Mouse (Mus musculus) ovary, postnatal 10 days (tissue): ENCODE measurements around the gene Alox5ap.

ENCODE experiments used
- DNase-seq: peaks from one replicate; pipeline ENCODE4 v3.0.0; 2022; ENCODE audit warnings: low spot score

The Alox5ap gene

DNA sequence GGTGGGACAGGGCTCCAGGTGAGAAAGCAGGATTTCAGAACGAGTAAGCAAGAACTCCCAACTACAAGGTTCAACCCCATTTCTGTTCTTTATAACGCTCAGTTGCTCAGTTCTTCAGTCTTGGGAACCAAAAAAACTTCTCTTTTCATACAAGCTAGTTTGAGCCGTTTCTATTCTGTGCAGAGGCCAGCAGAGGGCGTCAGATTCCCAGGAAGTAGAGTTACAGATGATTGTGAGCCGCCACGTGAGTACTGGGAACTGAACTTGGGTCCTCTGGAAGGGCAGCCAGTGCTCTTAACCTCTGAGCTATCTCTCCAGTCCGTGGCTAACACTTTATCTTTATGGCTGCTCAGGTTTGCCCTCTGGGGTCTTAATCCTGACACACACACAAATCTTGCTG, 3.1 kb upstream of the Alox5ap start:
- no peak for DNase-seq

DNA sequence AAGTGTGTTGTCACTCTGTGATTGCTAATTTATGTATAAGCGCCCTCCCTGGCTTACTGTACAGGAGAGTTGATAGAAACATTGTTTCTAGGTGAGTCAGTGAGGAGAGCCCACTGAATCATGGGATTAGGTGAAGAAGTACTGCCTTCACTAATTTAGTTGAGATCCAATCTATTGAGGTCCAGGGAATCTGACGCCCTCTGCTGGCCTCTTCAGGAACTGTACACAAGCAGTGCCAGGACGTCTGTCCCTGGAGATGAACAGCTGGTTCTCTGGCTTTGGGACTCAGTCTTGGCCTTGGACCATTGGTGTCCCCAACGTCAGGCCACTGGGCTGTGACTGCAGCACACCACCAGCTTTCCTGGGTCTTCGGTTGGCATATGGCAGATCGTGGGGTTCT, 2.7 kb upstream of the Alox5ap start:
- DNase-seq: no peak

DNA sequence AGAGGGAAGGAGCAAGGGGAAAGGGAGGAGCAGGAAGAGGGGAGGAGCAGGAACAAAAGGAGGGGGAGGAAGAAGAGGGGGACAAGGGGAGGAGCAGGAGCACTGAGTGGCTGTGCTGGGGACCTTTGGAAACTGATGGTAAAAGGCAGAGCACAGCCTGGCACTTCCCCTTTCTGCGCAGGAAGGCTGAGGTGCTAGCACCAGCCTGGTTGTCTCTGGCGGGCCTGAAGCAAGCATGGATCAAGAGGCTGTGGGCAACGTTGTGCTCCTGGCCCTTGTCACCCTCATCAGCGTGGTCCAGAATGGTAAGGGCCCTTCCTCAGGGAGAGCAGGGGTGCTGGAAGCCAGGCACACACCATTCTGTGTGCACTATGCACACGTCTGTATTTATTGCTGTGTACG, 312 bp downstream of the Alox5ap start:
- DNase-seq: no peak

DNA sequence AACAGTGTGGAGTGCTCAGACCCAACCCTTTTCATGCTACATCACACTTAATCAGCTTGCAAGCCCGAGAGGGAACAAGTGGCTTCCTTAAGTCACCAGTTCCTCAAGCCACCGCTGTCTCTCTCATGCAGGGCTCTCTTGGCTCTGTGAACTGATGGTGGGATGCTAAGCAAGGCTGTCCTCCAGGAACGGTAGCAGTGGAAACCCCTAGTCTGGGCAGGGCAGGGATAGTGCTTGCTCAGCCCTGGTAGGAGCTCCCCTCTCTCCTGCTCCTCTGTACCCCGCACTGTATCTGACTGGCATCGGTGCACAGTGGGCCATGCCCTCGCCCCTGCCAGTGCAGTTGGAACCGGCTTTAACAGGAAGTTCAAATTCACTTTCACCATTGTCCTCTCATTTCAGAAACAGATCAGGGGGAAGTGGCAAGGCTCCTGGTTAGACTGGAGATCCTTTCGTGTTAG, 2.2 kb downstream of the Alox5ap start:
- no peak for DNase-seq

DNA sequence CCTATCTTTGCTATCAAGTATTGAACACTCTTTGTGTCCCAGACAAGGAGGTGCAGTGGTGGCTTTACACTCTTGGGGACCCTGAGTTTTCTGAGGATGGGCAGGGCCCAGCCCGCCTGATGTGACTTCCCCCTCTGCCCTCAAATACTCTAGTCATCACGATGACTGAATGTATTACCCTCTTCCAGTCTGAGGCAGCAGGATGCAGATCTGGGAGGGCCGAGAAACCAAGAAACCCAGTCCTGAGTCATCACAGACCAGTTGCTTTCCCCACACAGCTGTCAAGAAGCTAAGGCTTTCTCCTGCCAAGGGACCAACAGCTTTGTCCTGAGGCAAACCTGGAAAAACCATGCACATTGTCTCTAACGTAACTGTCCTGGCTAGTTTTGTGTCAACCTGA, 2.9 kb downstream of the Alox5ap start:
- no peak for DNase-seq

DNA sequence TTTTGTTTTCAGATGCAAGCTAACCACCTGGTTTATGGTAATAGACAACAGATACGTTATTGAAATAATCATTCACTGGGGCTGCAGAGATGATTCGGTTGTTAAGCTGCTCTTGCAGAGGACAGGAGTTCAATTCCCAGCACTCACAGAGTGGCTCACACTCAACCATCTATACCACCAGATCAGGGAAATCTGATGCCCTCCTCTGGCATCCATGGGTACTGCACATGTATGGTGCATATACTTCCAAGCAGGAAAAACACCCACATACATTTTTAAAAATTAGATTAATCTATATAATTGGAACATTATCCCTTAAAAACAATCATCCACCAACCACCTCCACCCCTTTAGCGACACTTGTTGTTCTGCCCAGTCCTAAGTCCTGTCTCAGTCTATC, 6.7 kb downstream of the Alox5ap start:
- DNase-seq: no peak

DNA sequence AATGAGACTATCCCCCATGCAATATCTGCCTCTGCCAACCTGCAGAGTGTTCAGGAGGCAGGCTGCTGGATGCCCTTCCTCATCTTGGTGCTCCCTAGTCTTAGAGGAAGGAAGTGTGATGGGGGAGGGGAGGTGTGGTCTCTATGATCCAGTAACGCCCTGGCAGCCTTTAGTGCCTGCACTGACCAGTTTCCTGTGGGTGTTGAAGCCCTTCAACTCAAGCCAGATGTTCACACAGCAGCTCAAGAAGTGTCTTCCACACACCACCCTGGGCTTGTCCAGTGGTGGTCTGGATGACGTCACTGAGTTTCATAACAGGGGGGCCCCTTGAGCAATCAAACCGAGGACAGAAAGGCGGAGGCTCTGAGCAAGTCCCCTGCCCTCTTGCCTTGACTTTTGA, 8.0 kb downstream of the Alox5ap start:
- DNase-seq: no peak

DNA sequence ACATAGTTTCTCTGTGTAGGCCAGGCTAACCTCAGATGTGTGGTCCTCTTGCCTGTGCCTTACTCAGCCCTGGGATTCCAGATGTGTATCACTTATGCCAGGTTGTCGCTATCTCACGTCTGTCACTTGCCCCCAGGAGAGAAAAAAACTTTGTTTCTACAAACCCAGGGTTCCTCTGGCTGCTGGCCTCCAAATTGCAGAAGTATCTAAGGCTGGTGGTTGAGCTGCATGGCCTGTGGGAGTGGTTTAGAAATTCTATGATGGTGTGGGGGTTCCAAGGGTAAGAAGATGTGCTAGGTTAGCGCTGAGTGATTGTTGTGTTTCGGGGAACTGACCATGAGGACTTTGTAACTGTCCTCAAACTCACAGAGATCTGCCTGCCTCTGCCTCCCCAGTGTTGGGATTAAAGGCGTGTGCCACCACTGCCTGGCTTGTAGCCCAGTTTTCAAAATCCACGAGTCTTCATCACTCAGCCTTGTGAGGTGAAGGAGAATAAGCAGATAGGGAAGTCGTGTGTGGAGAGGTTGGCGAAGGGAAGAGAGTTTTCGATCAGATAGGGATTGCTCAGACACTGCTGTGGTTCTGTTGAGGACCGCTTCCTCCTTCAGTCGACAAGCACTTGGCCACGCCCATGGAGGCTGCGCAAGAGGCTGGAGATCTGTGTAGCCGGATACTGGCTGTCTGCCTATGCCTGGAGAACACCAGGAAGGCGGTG, 10.0 kb downstream of the Alox5ap start:
- DNase-seq: no peak

DNA sequence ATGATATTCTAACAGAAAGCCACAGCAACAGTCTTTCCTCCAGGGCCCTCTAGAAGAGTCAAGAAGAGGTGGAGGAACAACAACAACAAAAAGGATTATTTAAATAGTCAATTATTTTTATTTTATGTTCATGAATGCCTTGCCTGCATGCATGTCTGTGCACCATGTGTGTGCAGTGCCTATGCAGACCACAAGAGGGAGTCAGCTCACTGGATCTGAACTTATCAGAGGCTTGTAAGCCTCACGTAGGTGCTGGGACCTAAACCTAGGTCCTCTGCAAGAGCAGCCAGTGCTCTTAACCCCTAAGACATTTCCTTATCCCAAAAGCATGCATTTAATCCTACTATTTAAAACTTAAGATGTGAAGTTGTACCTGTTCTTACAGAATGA, 10.5 kb downstream of the Alox5ap start:
- DNase-seq: no peak

DNA sequence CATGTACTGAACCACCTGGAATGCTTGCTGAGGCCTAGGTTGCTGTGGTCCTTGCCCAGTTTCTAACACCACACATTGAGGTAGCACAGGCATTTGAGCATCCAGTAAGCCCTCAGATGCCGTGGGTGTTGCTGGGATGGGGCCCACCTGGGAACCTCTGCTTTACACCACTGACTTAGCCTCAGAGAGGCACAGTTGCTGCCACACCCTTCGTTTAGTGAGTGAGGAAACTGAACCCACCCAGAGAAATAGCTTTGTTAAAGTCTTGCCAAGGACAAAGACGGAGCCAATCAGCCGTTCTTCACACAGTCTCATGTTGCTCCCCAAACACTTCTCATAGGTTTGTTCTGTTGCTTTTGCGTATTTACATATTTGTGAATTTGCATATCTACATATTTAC, 13.0 kb downstream of the Alox5ap start:
- DNase-seq: no peak

DNA sequence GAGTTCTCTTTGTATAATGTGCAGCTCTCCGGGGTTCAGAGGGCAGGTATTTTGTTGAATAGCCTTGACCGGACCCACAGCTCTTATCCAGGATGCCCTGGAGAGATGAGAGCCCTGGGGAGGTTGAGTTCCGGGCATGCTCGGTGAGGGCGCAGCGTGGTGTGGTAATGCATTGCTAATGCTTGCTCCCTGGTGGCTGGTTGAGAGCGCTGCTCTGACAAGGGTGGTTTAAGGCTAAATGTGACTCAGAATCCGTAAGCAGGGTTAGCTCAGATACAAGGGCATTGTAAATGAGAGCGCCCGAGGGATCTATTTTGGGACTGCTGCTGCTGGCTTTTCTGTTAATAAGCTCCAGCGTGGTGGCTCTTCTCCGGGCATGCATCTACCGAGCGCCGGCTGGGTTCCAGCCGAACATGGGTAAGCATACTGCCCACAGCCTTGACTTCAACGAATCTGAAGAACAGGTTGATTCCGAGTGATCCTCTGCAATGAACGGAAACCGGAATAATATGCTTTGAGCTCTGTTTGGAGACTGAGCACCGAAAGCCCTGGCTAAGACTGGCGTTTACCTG, 14.8 kb downstream of the Alox5ap start:
- no peak for DNase-seq

DNA sequence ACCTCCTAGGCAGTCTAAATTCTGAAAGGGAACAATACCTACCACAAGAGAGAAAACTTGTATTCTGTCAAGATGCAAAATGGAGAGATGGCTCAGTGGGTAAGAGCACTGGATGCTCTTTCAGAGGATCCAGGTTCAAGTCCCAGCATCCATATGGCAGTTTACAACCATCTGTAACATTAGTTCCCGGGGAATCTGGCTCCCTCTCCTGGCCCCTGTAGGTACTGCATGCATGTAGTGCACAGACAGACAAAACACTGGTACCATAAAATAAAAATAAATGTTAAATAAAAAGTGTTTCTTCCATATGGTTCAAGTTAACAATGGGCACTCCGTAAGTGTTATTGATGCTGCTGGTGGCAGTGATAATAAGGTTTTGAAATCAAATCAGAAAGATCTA, 18.4 kb downstream of the Alox5ap start:
- DNase-seq: no peak

DNA sequence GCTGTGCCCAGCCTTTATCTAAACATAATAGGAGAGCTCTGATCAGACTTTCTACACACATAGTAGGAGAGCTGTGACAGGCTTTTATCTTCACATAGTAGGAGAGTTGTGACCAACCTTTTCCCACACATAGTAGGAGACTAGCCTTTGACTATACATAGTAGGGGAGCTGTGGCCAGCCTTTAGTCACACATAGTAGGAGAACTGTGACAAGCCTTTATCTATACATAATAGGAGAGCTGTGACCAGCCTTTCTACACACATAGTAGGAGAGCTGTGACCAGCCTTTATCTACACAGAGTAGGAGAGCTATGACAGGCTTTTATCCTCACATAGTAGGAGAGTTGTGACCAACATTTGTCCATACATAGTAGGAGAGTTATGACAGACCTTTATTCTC, 19.3 kb downstream of the Alox5ap start:
- DNase-seq: no peak

DNA sequence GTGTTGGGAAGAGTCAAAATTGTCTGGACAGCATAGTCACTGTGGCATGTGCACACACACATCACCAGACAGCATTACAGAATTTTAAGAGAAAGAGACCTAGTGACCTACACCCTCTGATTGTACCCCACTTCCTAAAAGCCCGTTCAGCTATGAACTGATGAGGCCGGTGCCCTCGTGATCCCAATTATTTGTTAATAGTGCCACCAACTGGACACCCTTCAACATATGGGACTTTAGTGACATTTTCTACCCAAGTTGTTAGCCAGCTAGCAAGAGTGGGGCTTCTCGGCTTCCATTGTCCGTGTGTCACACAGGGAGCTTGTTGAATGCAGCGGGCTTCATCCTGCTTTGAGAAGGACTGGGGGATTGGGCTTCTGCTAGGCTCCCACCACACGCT, 21.5 kb downstream of the Alox5ap start:
- DNase-seq: no peak

DNA sequence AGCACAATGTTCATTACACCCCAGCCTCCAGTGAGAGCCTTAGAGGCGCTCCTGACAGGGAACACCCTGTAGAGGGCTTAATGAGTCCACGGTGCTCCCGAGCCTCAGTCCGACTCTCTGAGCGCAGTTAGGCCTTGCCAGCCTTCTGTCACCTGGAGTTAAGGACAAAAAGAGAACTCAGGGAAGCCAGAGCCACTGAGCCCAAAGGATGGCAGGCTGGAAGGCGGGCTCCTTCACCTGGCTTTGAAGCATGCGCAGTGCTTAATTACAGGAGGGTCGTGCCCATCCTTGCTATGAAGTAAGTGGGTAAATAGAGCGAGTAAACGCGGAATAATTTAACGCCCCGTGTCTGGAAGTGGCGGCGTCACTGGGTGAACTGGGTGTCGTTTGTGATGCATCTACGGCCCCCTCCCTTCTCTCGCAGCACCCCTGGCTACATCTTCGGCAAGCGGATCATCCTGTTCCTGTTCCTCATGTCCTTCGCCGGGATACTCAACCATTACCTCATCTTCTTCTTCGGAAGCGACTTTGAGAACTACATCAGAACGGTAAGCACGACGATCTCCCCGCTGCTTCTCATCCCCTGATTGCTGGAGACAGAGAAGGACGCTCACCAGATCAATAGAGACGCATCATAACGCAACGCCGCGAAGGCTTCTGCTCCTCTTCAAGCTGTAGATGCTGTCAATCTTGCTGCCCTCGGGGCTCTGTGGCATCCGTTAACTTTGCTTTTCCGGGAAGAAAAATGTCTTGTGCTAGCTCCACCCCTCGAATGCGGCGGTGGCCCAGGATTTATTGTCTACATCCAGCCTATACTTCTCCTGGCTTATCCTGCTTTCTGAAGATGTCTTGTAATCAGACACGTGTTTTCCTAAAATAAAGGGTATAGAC, 22.8 kb downstream of the Alox5ap start:
- no peak for DNase-seq

DNA sequence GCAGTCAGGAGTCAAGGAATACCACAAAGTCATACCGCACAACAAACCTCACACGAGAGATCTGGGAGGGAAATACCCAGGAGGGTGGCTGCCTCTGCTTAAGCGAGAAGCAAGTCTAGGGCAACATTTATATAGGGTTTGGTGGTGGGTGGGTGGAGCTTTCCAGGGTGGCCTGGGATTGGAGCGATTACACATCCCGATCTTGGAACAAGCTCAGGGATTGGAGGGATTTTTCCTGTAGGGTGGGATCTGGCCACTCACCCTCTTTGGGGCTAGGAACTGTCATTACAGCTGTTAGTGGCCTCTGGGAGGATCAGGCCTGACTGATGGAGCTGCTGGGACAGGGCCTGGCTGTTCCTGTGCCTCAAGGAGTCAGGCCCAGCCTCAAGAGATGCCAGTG, 26.7 kb downstream of the Alox5ap start:
- no peak for DNase-seq

DNA sequence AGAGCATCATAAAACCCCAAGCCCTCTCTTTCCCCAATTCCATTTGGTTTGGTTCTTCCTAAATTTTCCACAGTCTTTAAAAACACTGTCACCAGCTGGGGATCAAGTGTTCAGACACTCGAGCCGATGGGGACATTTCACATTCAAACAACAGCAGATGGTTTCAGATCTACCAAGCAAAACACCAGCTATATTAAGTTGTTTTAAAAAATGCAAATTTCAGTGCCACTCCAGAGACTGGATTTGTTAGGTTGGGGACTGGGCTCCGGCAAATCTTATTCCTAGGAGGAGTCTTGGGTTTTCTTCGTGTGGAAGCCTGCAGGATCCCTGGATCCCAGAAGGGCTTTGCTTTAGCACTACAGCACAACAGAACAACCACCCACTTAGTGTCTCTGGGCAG, 28.5 kb downstream of the Alox5ap start:
- no peak for DNase-seq

DNA sequence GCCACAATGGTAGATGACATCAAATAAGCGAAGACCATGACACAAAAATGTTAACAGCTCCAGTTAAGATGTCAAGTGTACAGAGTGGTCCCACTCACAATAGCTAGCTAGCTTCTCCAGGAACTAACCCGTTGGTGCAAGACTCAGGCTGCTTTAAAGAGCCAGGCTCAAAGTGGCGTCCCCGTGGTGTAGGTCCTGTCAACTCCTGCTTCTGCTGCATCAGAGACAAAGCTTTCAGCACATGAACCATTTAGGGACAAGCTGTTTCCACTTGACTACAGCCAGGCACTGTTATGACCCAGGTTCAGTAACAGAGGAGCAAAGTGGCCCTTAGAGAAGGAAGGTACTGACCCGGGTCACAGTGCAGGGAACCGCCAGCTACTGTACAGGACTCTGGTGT, 32.2 kb downstream of the Alox5ap start:
- no peak for DNase-seq

DNA sequence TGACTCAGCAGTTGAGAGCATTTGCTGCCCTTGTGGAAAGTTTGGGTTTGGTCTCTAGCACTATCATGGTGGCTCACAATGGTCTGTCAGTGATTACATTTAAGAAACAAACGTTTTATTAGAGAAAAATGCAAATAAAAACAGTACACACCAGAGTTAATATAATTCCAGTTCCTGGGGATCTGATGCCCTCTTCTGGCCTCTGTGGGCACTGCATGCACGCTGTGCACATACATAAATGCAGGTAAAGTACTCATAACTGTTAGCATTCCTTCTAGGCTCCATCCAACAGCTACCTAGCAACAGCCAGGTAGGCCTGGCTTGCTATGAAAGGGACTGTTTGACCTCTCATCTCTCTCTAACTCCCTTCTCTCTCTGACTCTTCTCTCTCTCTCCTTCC, 32.9 kb downstream of the Alox5ap start:
- DNase-seq: no peak

DNA sequence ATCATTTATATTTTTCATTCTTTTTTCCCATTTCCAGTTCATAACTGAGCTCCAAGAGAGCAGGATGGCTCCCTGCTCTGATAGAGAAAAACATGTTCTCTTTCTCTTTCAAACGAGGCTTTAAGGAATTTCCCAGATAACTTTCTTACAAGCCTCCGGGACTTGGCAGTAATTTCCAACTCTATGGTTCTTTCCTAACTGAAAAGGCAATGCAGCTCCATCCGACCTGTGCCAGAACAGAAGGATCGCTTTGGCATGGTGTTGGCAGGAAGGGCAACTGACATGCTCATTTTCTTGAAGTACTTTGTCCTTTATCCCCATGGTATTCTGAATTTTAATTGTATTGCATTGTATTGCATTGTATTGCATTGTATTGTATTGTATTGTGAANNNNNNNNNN, 33.7 kb downstream of the Alox5ap start:
- no peak for DNase-seq

DNA sequence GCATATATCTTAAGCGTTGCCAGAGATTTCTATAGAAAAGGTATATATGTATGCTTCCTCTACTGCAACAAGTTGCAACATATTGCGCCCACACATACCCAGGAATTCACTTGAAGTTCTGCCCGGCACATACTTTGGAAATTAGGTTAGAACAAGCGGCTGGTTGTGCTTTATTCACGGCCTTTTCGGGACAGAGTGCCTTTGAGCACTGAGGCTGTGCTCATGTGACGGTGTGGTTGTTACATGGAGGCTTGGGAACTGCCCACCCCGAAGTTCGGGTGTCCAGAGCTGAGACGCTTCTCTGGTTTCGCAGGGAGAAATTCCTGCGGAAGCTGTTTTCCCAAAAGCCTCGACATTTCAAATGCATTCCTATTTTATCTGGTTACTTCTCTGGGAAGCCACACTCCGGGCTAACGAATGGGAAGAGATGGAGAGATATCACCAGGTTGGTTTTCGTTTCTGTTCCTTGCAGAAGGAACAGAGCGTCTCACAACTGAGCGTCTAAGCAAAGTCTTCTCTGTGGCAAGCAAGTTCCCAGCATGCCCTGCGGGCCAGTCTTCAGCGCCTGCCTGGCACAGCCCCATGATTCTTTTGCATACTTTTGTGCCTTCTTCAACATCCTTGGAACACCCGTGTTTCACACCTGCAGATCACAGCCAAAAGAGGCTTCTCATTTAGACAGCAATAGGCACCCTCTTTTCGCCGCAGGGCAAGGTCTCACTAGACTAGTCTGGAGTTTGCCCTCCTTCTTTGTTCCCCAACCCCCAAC, 48.5 kb downstream of the Alox5ap start:
- no peak for DNase-seq

DNA sequence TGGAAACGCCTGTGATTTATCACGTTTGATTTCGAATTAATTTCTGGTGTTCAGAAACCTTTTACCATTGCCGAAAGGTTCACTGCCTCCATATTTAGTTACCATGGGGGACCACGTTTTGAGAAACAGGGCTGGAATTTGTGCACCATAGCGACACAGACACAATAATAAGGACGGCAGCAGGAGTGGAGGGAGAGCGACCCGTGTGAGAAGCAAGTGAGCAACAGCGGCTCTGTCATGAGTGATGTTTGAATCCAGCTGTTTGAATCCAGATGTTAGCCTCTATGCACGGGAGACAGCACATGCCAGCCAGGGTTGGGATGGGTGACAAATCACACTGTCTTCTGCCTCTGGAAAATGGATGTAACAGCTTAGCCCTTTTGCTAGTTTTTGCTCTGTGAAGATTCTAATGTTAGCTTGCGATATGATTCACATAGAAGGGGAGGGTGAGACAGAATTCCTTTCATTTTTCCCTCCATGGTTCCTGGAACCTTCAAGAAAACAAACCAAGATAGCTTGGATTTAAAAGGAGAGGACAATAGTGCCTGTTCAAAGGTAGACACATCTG, 50.0 kb downstream of the Alox5ap start:
- no peak for DNase-seq
